Mouse (Mus musculus): ENCODE data around the gene Mfap4. TPM values are rescaled to one million over a fixed set of nuclear protein-coding genes. Genes with fewer than 3 reads are reported as not detected.

Mfap4 gene
- polyA plus RNA-seq, 1 experiment: not detected

- Histone ChIP-seq H3K4me3 (ENCODE audit: insufficient read depth, poor library complexity, severe bottlenecking) (no peak overlapping the region), H3K36me3 (ENCODE audit: control insufficient read depth, insufficient read depth) (no peaks in the 10 kb centered on the region), H3ac (ENCODE audit: control insufficient read depth, insufficient read length, low read depth) (no peak overlapping the region), H3K27me3 (ENCODE audit: control insufficient read depth, insufficient read depth, insufficient read length) (peaks cover 16% of the 10 kb centered on the region), H3K79me2 (ENCODE audit: control insufficient read depth, insufficient read depth) (no peaks in the 10 kb centered on the region), H3K79me3 (ENCODE audit: low read depth) (no peaks in the 10 kb centered on the region)
- TF ChIP-seq USF1 (IDR thresholded peaks at IDR 0.05; ENCODE audit: low read depth) (no peak), FOSL1 (IDR thresholded peaks at IDR 0.05; ENCODE audit: insufficient read depth, low read length, poor library complexity, severe bottlenecking) (no peak), MYOG (IDR thresholded peaks at IDR 0.05; ENCODE audit: control insufficient read depth, extremely low read depth, insufficient read length) (no peak), CEBPB (IDR thresholded peaks at IDR 0.05; ENCODE audit: low read depth) (no peak), CTCF (IDR thresholded peaks at IDR 0.05; ENCODE audit: control insufficient read depth, insufficient read depth, insufficient read length) (no peak), MYOD1 (IDR thresholded peaks at IDR 0.05; ENCODE audit: control insufficient read depth, insufficient read length, low read depth) (no peak), MAX (IDR thresholded peaks at IDR 0.05) (no peak)
Observed at GRCm38 (mm10) chr11:61477566-61478508, 7.4 kb upstream of the Mfap4 start.

DNA sequence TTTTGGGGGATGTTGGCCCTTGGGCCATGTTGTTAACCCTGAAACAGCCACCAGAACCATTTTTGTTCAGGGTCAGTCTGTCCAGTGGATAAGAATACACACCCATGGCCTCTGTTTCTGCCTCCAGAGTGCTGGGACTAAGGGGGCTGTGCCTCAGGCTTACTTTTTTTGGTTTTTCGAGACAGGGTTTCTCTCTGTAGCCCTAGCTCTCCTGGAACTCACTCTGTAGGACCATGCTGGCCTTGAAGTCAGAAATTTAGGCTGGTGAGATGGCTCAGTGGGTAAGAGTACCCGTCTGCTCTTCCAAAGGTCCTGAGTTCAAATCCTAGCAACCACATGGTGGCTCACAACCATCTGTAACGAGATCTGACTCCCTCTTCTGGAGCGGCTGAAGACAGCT lies 6.4 kb upstream of the Mfap4 start:
- no peaks in the 10 kb centered on the region for H3K79me2 ChIP-seq (ENCODE audit: control insufficient read depth, insufficient read depth)
- H3K27me3 ChIP-seq (ENCODE audit: control insufficient read depth, insufficient read depth, insufficient read length): peaks cover 13% of the 10 kb centered on the region
- no peak overlapping the region for H3K4me3 ChIP-seq (ENCODE audit: insufficient read depth, poor library complexity, severe bottlenecking)
- no peaks in the 10 kb centered on the region for H3K79me3 ChIP-seq (ENCODE audit: low read depth)
- no peaks in the 10 kb centered on the region for H3K36me3 ChIP-seq (ENCODE audit: control insufficient read depth, insufficient read depth)
- no peak overlapping the region for H3ac ChIP-seq (ENCODE audit: control insufficient read depth, insufficient read length, low read depth)
- TF ChIP-seq CEBPB (IDR thresholded peaks at IDR 0.05; ENCODE audit: low read depth) (no peak), CTCF (IDR thresholded peaks at IDR 0.05; ENCODE audit: control insufficient read depth, insufficient read depth, insufficient read length) (no peak), USF1 (IDR thresholded peaks at IDR 0.05; ENCODE audit: low read depth) (no peak)

DNA sequence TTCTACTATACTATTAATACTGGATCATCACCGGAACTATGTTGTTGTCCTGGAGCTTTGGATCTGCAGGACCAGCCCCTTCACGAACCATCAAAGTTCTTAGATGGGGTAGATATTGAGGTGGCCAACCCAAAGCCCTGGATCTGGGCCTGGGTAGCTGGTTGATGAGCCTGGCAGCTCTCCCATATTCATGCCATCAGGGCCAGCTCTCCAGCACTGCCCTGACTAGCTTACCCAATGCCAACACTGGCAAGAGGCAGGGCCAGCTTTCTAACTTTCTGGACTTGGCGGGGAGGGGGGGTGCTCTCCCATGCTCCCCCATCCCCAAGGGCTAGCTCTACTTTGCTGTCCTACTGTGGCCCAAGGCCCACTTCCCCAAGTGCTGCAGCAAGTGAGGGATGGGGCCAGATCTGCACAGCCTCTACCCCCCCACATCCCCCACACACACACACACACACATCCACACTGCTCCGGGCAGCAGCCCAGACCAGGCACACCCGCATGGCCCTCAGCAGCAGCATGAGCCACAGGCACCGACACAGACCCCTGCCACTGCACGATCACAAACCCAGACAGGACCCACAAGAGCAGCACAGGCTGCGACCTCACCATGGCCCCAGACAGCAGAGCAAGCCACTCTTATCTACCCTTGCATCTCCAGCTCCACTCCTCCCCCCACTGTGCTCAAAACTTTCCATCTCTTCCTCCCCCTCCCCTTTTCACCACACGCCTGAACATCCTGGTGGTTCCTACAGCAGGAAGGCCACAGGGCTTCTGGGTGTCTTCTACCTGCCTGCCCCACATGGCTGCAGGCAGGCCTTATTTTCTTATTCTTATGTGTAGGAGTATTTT lies 3.8 kb upstream of the Mfap4 start:
- H3K27me3 ChIP-seq (ENCODE audit: control insufficient read depth, insufficient read depth, insufficient read length): peaks cover 9% of the 10 kb centered on the region
- H3K79me3 ChIP-seq (ENCODE audit: low read depth): no peaks in the 10 kb centered on the region
- no peaks in the 10 kb centered on the region for H3K79me2 ChIP-seq (ENCODE audit: control insufficient read depth, insufficient read depth)
- H3K4me3 ChIP-seq (ENCODE audit: insufficient read depth, poor library complexity, severe bottlenecking): no peak overlapping the region
- H3ac ChIP-seq (ENCODE audit: control insufficient read depth, insufficient read length, low read depth): no peak overlapping the region
- no peaks in the 10 kb centered on the region for H3K36me3 ChIP-seq (ENCODE audit: control insufficient read depth, insufficient read depth)
- TF ChIP-seq USF1 (IDR thresholded peaks at IDR 0.05; ENCODE audit: low read depth): no peak
- TF ChIP-seq MAX (IDR thresholded peaks at IDR 0.05): no peak
- TF ChIP-seq MYOD1 (IDR thresholded peaks at IDR 0.05; ENCODE audit: control insufficient read depth, insufficient read length, low read depth): no peak
- no peak for TF ChIP-seq MYOG (IDR thresholded peaks at IDR 0.05; ENCODE audit: control insufficient read depth, extremely low read depth, insufficient read length)
- no peak for TF ChIP-seq FOSL1 (IDR thresholded peaks at IDR 0.05; ENCODE audit: insufficient read depth, low read length, poor library complexity, severe bottlenecking)
- no peak for TF ChIP-seq CTCF (IDR thresholded peaks at IDR 0.05; ENCODE audit: control insufficient read depth, insufficient read depth, insufficient read length)
- no peak for TF ChIP-seq CEBPB (IDR thresholded peaks at IDR 0.05; ENCODE audit: low read depth)

DNA sequence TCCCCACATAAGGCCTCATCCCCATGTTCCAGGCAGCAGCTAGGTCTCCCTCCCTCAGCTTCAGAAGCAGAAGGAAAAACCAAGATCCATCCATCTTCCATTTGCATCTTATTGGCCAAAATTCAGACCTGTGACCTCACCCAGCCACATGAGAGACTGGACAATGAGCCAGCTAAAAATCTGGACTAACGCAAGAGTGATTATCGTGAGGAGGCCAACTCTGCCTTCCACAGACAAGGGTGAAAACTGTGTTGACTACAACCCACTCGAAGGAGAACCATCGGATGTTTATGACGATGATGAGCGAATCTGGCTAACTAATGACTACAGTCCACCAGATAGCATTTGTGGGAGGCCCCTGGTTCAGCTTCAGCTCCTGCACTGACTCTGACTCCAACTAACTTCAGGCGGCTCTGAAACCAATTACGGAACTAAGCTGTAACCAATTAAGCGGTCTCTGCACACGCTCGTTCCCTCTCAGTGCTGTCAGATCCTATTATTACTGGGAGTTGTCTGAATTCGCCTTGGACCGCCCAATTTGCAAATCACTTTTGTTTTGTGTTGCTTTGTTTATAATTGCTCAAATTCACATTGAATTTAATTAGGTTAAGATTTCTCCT lies 1.9 kb upstream of the Mfap4 start:
- no peak overlapping the region for H3K4me3 ChIP-seq (ENCODE audit: insufficient read depth, poor library complexity, severe bottlenecking)
- no peaks in the 10 kb centered on the region for H3K79me3 ChIP-seq (ENCODE audit: low read depth)
- TF ChIP-seq MYOD1 (IDR thresholded peaks at IDR 0.05; ENCODE audit: control insufficient read depth, insufficient read length, low read depth): no peak
- peaks cover 3% of the 10 kb centered on the region for H3K27me3 ChIP-seq (ENCODE audit: control insufficient read depth, insufficient read depth, insufficient read length)
- H3ac ChIP-seq (ENCODE audit: control insufficient read depth, insufficient read length, low read depth): no peak overlapping the region
- no peaks in the 10 kb centered on the region for H3K79me2 ChIP-seq (ENCODE audit: control insufficient read depth, insufficient read depth)
- H3K36me3 ChIP-seq (ENCODE audit: control insufficient read depth, insufficient read depth): peaks cover 5% of the 10 kb centered on the region

DNA sequence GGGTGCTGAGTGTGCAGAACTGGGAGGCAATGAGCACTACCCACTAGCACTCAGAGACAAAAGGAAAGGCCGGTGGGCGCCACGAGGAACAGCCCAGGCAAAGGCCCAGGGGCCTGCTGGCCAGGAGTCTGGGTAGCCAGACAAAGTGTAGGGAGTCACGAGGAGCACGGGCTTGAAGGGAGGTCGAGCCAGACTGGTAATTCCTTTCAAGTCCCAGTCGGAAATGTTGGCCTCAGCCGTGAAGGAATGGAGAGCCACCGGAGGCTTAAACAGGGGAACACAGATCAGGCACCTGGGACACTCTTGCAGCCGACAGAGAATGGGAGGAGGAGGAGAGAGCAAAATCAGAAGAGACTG lies 997 bp upstream of the Mfap4 start:
- H3ac ChIP-seq (ENCODE audit: control insufficient read depth, insufficient read length, low read depth): no peak overlapping the region
- peaks cover 14% of the 10 kb centered on the region for H3K36me3 ChIP-seq (ENCODE audit: control insufficient read depth, insufficient read depth)
- no peaks in the 10 kb centered on the region for H3K79me2 ChIP-seq (ENCODE audit: control insufficient read depth, insufficient read depth)
- H3K4me3 ChIP-seq (ENCODE audit: insufficient read depth, poor library complexity, severe bottlenecking): no peak overlapping the region
- H3K27me3 ChIP-seq (ENCODE audit: control insufficient read depth, insufficient read depth, insufficient read length): peaks cover 3% of the 10 kb centered on the region
- no peaks in the 10 kb centered on the region for H3K79me3 ChIP-seq (ENCODE audit: low read depth)
- TF ChIP-seq MYOG (IDR thresholded peaks at IDR 0.05; ENCODE audit: control insufficient read depth, extremely low read depth, insufficient read length): no peak
